8 mouse cellular contexts compared by ENCODE assay signal in genomic region chr9:65631354-65632021, GRCm38 (mm10). TPM values are rescaled to one million over a fixed set of nuclear protein-coding genes. Genes with fewer than 3 reads are reported as not detected.
A peak's percentile ranks its signal among the peaks of the same experiment; 100 is the strongest.
DNase-seq lines count a peak whose midpoint lies in the region; ATAC-seq and TF ChIP-seq lines count a peak whose summit lies in the region.

No protein-coding gene starts in this region.

- H3K9ac ChIP-seq in hindbrain, embryonic 13.5 days = peak overlapping the region; percentile 78

- peak; percentile 90 for DNase-seq in heart, adult 11 months
- DNase-seq in heart, adult 8-10 months (ENCODE audit: low spot score) = no peak
- DNase-seq in Patski (ENCODE audit: low read depth, low spot score) (no peak), MN1 (ENCODE audit: low spot score) (no peak)
- no peak for DNase-seq in cerebellum, postnatal 10 days
- DNase-seq in adrenal gland, postnatal 4 days (ENCODE audit: low spot score in 2 of 2) = no peak

- H3K4me1 ChIP-seq in hindbrain, embryonic 13.5 days (replicated peaks) = peaks cover 27% of the 10 kb centered on the region

- in situ Hi-C loops in Patski (cut with MboI; ENCODE audit: low pct_unique_long_range_greater_than_20kb) = no loop called here

- no peak for TF ChIP-seq CTCF in Patski (IDR thresholded peaks at IDR 0.05)

- no peaks in the 10 kb centered on the region for H3K36me3 ChIP-seq in hindbrain, embryonic 13.5 days

- CTCF ChIA-PET in Patski (lab: Charles Lee) = interaction anchor here (2.2 kb wide), 1 partner anchor 33 kb away, joined by 6 read pairs; no protein-coding TSS in a partner anchor

- no peaks in the 10 kb centered on the region for H3K9me3 ChIP-seq in hindbrain, embryonic 13.5 days

- ATAC-seq in Patski = peak; percentile 40
- no peak for ATAC-seq in hindbrain, embryonic 13.5 days (ENCODE audit: low FRiP score)
- 0 out of 2 replicates have a peak, but pooled peaks have one; percentile 18 for ATAC-seq in megakaryocyte progenitor cell, adult 5-6 weeks (replicated peaks; ENCODE audit: poor library complexity)

- H3K27me3 ChIP-seq in Patski = no peaks in the 10 kb centered on the region
- peaks cover 66% of the 10 kb centered on the region for H3K27me3 ChIP-seq in hindbrain, embryonic 13.5 days

- no peak overlapping the region for H3K27ac ChIP-seq in hindbrain, embryonic 13.5 days

- POLR2A ChIA-PET in Patski (lab: Charles Lee) = interaction anchor here (0.6 to 1.7 kb wide), 2 partner anchors 14 to 59 kb away, joined by 4 to 9 read pairs; no protein-coding TSS in a partner anchor

- peak overlapping the region; percentile 68 for H3K4me3 ChIP-seq in hindbrain, embryonic 13.5 days

- peak overlapping the region; percentile 93 for H3K4me2 ChIP-seq in hindbrain, embryonic 13.5 days

- WGBS in hindbrain, embryonic 13.5 days = 16% methylated on average over 16 of the region's 16 CpGs

RNA-seq across cellular contexts. Expression of gene Rbpms2, which starts 2.0 kb away (rescaled TPM):
- total RNA-seq in heart, adult 8-10 months (2022) = 10 to 100 TPM; 24.9 to 28.7 (median 26.5) TPM
- 53.9 TPM for polyA plus RNA-seq in Patski (2021)
- polyA plus RNA-seq in hindbrain, embryonic 13.5 days (2015; fragmentation: Nextera tagmentation; extraction: Ambion mirVana) = 5.0 and 5.4 TPM in 2 replicates
- total RNA-seq in megakaryocyte progenitor cell, adult 5-6 weeks (2015) = 0.15 and 0.20 TPM in 2 replicates
- total RNA-seq in megakaryocyte progenitor cell, adult 5-6 weeks (2017) = 0.41 TPM in 1 of 2 replicates, not detected in the other
- total RNA-seq in adrenal gland, postnatal 4 days (2021) = 10 to 100 TPM; 45.2 to 45.6 TPM

RNA-seq across cellular contexts. Expression of gene Oaz2, which starts 36.3 kb away (rescaled TPM):
- total RNA-seq in heart, adult 8-10 months (2022) = 100 to 1,000 TPM; 182 to 262 (median 217) TPM
- polyA plus RNA-seq in Patski (2021) = 197 TPM
- polyA plus RNA-seq in hindbrain, embryonic 13.5 days (2015; fragmentation: Nextera tagmentation; extraction: Ambion mirVana) = 403 and 404 TPM in 2 replicates
- total RNA-seq in megakaryocyte progenitor cell, adult 5-6 weeks (2015) = 8.3 and 15.7 TPM in 2 replicates
- total RNA-seq in megakaryocyte progenitor cell, adult 5-6 weeks (2017) = 34.4 and 37.3 TPM in 2 replicates
- total RNA-seq in adrenal gland, postnatal 4 days (2021) = 100 to 1,000 TPM; 173 to 180 TPM

RNA-seq across cellular contexts. Expression of gene Pif1, which starts 44.5 kb away (rescaled TPM):
- total RNA-seq in heart, adult 8-10 months (2022) = not detected
- polyA plus RNA-seq in Patski (2021) = 7.2 TPM
- 3.8 and 4.4 TPM in 2 replicates for polyA plus RNA-seq in hindbrain, embryonic 13.5 days (2015; fragmentation: Nextera tagmentation; extraction: Ambion mirVana)
- 8.1 and 8.4 TPM in 2 replicates for total RNA-seq in megakaryocyte progenitor cell, adult 5-6 weeks (2015)
- 12.0 and 14.5 TPM in 2 replicates for total RNA-seq in megakaryocyte progenitor cell, adult 5-6 weeks (2017)
- total RNA-seq in adrenal gland, postnatal 4 days (2021) = 1 to 10 TPM; 4.8 to 4.9 TPM

RNA-seq across cellular contexts. Expression of gene Plekho2, which starts 51.6 kb away (rescaled TPM):
- total RNA-seq in heart, adult 8-10 months (2022) = 10 to 100 TPM in 3 of 4 experiments, 1 to 10 TPM in 1; 7.4 to 12.3 (median 10.8) TPM
- 11.9 TPM for polyA plus RNA-seq in Patski (2021)
- 5.8 and 7.6 TPM in 2 replicates for polyA plus RNA-seq in hindbrain, embryonic 13.5 days (2015; fragmentation: Nextera tagmentation; extraction: Ambion mirVana)
- 17.9 and 19.0 TPM in 2 replicates for total RNA-seq in megakaryocyte progenitor cell, adult 5-6 weeks (2015)
- 12.8 and 15.3 TPM in 2 replicates for total RNA-seq in megakaryocyte progenitor cell, adult 5-6 weeks (2017)
- 10 to 100 TPM; 44.7 to 45.4 TPM for total RNA-seq in adrenal gland, postnatal 4 days (2021)

Comparison
In these comparisons a context has a peak if more than half of its experiments do, and no peak if none do; other contexts are left out.
1. RNA of gene Rbpms2, which starts 2.0 kb away (total RNA-seq): 45.2 to 45.6 TPM in adrenal gland, postnatal 4 days and 24.9 to 28.7 TPM in heart, adult 8-10 months; 0.15 to 0.41 TPM in megakaryocyte progenitor cell, adult 5-6 weeks; every median in the first group is over 10 times any median in the second.
2. RNA of gene Oaz2, which starts 36.3 kb away (total RNA-seq): 182 to 262 TPM in heart, adult 8-10 months and 173 to 180 TPM in adrenal gland, postnatal 4 days; 8.3 to 37.3 TPM in megakaryocyte progenitor cell, adult 5-6 weeks; every median in the first group is over 4 times any median in the second.
3. RNA of gene Pif1, which starts 44.5 kb away (total RNA-seq): 8.1 to 14.5 TPM in megakaryocyte progenitor cell, adult 5-6 weeks and 4.8 to 4.9 TPM in adrenal gland, postnatal 4 days; not detected in heart, adult 8-10 months; every median in the first group is over 4 times any median in the second.